Mouse (Mus musculus): ENCODE data around the gene Olfr706. TPM values are rescaled to one million over a fixed set of nuclear protein-coding genes. Genes with fewer than 3 reads are reported as not detected.

The Olfr706 gene
- total RNA-seq (2023) = not detected

DNA sequence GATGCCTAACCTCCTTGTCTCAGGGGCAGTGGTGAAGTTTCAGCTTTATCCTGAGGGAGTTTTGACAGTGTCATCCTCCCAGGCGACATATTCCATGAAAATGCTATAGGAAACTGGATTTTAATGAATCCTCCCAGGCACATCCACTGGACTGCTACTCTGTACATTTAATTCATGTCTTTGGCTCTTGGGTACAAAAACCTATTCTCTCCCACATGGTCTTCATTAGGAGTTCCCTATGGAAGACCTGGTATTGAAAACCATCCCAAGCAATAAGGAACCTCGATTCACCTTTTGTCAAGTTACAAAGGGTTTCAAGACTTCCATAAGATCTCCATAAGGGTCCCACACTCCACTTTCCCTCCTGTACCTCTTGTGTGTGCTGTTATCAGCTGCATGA is at the start of gene Olfr706:
TSS of gene Olfr706 (minus strand) at position 101 of the 400 bp plus-strand sequence.

DNA sequence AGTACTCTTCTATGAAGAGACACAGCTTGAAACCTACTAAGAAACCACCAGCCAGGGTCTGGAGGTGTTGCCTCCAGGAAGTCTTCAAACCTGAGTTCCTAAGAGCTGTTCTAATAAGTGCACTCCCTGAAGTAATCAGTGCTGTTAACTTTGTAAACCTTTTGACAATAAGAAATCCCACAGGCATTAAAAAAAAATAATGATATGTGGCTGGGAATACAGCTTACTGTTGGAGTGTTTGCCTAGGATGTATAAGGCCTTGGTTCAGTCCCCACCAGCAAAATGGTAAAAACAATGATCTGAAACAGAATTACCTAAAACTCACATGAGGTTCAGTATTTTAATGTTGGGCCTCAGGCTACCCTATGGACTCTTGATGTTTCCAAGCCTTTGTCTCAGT is 44.2 kb upstream of the Olfr706 start, which contains the start of gene Olfr709-ps1:
TSS of gene Olfr709-ps1 (minus strand) at position 101 of the 400 bp plus-strand sequence.

DNA sequence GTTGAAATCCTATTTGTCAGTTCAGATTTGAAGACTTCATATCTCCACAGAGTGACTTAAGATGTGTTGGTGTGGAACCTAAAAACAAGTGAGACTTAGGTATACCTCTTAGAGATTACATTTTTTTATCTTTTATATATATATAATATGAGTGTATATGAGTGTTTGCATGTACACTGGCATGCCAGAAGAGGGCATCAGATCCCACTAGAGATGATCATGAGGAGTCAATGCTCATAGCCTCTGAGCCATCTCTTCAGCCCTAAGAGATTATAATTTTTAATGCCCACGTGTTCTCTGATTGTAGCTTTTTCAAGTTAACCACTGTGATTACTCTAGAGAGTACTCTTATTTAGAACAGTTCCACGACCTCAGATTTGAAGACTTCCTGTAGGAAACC is 19.7 kb upstream of the Olfr706 start, which contains the start of gene Olfr1532-ps1:
TSS of gene Olfr1532-ps1 (plus strand) at position 326 of the 400 bp plus-strand sequence.

DNA sequence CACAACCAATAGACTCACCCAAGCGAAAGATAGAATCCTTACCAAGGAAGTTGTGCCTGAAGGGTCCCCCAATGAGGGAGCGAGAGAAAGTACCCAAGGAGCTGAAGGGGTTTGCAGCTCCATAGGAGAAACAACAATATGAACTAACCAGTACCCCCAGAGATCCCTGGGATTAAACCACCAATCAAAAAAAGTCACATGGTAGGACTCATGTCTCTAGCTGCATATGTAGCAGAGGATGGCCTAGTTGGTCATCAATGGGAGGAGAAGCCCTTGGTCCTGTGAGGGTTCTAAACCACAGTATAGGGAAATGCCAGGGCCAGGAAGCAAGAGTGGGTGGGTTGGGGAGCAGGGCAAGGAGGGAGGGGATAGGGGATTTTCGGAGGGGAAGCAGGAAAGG is 13.2 kb upstream of the Olfr706 start, which contains the start of gene Olfr707:
TSS of gene Olfr707 (minus strand) at position 101 of the 400 bp plus-strand sequence.

DNA sequence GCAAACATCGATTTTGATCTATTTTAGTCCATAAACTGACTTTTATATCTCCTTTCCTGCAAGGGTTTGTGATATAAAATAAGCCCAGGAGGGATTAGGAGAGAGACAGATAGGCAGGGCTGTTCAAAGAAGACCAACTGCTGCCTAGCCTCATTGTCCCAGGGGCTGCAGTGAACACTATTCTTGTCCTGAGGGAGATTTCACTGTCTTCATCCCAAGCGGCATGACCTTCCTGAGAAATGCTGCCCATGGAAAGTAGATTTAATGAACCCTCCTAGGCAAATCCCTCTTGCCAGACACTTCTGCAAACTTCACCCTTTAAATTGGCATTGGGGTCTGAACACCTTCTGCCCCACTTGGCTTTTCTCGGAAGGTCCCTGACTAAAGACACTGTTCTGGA is 11.2 kb downstream of the Olfr706 start, which contains the start of gene Olfr705:
TSS of gene Olfr705 (minus strand) at position 101 of the 400 bp plus-strand sequence.

DNA sequence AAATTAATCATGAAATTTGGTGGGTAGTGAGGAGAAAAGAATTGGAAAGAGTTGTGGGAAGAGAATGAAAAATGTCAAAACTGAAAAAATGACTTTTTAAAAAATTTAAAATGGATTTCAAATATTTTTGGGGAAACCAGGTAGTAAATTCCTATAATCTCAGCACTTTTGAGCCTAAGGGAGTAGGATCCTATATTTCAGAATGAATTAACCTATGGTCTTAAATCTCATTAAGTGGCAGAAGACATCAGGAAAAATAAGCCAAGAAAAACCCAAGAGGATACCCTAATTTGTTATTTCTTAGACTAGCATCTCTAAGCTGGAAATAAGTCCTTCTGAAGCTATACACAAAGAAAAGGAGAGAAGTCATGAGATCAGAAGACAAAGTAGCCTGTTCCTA is 25.1 kb downstream of the Olfr706 start, which contains the start of gene Olfr704:
TSS of gene Olfr704 (plus strand) at position 301 of the 400 bp plus-strand sequence.

DNA sequence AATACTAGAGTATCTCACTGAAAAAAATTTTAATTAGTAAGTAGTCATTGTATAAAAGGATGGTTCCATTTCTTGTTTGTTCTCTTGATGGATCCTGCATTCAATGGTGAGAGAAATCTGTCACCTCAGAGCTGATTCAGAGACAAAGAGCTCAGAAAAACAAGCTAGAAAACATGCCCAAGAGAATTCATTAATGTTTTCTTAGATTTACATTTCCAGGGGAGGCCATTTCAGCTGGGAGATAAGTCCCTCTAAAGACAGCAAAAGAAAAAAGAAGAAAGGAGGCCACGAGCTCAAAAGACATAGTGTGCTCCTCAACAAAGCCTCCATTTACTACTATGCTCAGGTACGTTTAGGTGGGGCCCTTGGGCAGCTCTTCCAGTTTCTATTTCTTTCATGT is 44.9 kb downstream of the Olfr706 start, which contains the start of gene Olfr703:
TSS of gene Olfr703 (plus strand) at position 301 of the 400 bp plus-strand sequence.

DNA sequence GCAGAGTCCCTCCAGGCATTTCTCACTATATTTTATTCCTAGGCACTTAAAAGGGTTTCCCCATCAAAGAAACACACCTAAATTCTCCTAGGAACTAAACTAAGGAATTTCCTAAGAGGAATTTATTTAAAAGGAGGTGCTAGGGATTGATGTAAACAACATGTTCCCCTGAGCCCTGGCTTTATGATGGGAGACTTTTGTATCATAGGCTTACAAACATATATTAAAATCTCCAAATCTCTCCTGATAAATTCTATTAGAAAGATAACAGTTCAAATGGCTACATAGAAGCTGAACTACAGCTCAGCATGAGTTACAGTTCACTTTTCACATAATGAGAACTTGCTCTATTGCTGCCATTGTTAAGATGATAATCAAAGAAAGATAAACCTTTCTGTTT is 54.2 kb downstream of the Olfr706 start, which contains the start of gene Olfr702:
TSS of gene Olfr702 (minus strand) at position 101 of the 400 bp plus-strand sequence.

Other genes starting within 250 kb of the Olfr706 start
- not detected for gene Olfr693, start 207.6 kb downstream of the Olfr706 start, total RNA-seq (2023)
- not detected for gene Olfr694, start 196.3 kb downstream of the Olfr706 start, total RNA-seq (2023)
- gene Olfr695, start 171.8 kb downstream of the Olfr706 start, total RNA-seq (2023) = not detected
- not detected for gene Olfr697, start 145.7 kb downstream of the Olfr706 start, total RNA-seq (2023)
- gene Olfr698, start 132.8 kb downstream of the Olfr706 start, total RNA-seq (2023) = not detected
- not detected for gene Olfr699, start 95.0 kb downstream of the Olfr706 start, total RNA-seq (2023)
- gene Olfr700, start 79.3 kb downstream of the Olfr706 start, total RNA-seq (2023) = not detected
- gene Olfr701, start 74.0 kb downstream of the Olfr706 start, total RNA-seq (2023) = not detected
- not detected for gene Olfr702, start 54.3 kb downstream of the Olfr706 start, total RNA-seq (2023)
- not detected for gene Olfr703, start 44.8 kb downstream of the Olfr706 start, total RNA-seq (2023)
- gene Olfr704, start 25.0 kb downstream of the Olfr706 start, total RNA-seq (2023) = not detected
- gene Olfr705, start 11.3 kb downstream of the Olfr706 start, total RNA-seq (2023) = not detected
- not detected for gene Olfr707, start 13.1 kb upstream of the Olfr706 start, total RNA-seq (2023)
- gene Olfr1532-ps1, start 19.8 kb upstream of the Olfr706 start, total RNA-seq (2023) = not detected
- under 1 TPM; 0.15 to 0.18 TPM for gene Olfr709-ps1, start 44.1 kb upstream of the Olfr706 start, total RNA-seq (2023)
- not detected for gene Olfr710, start 60.1 kb upstream of the Olfr706 start, total RNA-seq (2023)
- not detected for gene Olfr6, start 75.8 kb upstream of the Olfr706 start, total RNA-seq (2023)
- not detected for gene Olfr711, start 87.3 kb upstream of the Olfr706 start, total RNA-seq (2023)
- not detected for gene Olfr2, start 117.9 kb upstream of the Olfr706 start, total RNA-seq (2023)
- gene Olfr713, start 143.0 kb upstream of the Olfr706 start, total RNA-seq (2023) = not detected
- gene Olfr714, start 182.8 kb upstream of the Olfr706 start, total RNA-seq (2023) = not detected
- not detected for gene Olfr17, start 205.1 kb upstream of the Olfr706 start, total RNA-seq (2023)
- not detected for gene Olfr715b, start 222.2 kb upstream of the Olfr706 start, total RNA-seq (2023)
- gene Olfr715, start 242.9 kb upstream of the Olfr706 start, total RNA-seq (2023) = not detected

All from B cell, adult 67 days (primary cell).